Mouse (Mus musculus) CD4-positive helper T cell, adult 2 months (primary cell): ENCODE results near the gene Hoxd11.

Source experiments
- DNase-seq: peaks from one replicate; pipeline ENCODE4 v3.0.0-alpha.2; 2012; ENCODE audit warnings: low read depth, missing footprints, low spot score

Gene Hoxd11

GRCm38 (mm10) chr2:74663291-74663925 lies 15.9 kb upstream of the Hoxd11 start:
- DNase-seq = no peak

- DNase-seq = no peak
Observed at GRCm38 (mm10) chr2:74666411-74666810, 12.9 kb upstream of the Hoxd11 start.

GRCm38 (mm10) chr2:74667191-74667841 lies 12.0 kb upstream of the Hoxd11 start:
- DNase-seq = no peak

DNA sequence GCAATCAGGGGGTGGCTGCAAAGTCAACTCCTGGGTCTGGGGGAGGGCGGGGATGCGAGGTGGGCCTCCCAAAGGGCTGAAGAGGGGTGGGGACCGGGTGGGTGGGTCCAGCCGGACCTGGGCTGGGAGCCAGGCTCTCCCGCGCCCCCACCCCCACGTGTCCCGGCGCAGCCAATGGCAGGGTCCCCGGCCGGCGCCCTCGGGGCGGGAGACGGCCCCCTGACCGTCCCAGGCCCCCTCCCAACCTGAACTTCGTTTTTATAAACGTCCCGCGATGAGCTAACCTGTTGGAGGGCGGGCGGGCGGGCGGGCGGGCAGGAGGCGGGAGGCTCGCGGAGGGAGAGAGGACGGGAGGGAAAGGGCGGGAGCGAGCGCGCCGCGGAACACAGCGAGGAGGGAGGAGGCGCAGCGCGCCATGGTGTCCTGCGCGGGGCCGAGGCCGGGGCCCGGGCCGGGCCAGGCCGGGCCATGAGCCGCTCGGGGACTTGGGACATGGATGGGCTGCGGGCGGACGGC lies 11.5 kb upstream of the Hoxd11 start, which contains the start of gene Hoxd13:
TSS of gene Hoxd13 (plus strand) at position 469 of the 516 bp plus-strand sequence.
- DNase-seq = no peak

DNA sequence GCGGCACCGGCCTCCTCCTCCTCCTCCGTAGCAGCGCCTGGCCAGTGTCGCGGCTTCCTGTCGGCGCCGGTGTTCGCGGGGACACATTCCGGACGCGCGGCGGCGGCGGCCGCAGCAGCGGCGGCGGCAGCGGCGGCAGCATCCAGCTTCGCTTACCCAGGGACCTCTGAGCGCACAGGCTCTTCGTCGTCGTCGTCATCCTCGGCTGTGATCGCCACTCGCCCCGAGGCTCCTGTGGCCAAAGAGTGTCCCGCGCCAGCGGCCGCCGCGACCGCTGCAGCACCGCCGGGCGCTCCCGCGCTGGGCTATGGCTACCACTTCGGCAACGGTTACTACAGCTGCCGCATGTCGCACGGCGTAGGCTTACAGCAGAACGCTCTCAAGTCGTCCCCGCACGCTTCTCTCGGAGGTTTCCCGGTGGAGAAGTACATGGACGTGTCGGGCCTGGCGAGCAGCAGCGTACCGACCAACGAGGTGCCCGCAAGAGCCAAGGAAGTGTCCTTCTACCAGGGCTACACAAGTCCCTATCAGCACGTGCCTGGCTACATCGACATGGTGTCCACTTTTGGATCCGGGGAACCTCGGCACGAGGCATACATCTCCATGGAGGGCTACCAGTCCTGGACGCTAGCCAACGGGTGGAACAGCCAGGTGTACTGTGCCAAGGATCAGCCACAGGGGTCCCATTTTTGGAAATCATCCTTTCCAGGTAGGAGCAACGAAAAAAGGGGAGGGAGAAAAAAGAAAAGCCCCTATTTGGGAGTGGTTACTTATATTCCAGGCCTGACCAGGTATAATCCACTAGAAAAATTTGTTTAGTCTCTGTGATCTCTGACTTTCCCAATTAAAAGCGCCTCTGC lies 10.8 kb upstream of the Hoxd11 start:
- DNase-seq = no peak

GRCm38 (mm10) chr2:74669230-74669578 lies 10.2 kb upstream of the Hoxd11 start:
- DNase-seq = no peak

DNA sequence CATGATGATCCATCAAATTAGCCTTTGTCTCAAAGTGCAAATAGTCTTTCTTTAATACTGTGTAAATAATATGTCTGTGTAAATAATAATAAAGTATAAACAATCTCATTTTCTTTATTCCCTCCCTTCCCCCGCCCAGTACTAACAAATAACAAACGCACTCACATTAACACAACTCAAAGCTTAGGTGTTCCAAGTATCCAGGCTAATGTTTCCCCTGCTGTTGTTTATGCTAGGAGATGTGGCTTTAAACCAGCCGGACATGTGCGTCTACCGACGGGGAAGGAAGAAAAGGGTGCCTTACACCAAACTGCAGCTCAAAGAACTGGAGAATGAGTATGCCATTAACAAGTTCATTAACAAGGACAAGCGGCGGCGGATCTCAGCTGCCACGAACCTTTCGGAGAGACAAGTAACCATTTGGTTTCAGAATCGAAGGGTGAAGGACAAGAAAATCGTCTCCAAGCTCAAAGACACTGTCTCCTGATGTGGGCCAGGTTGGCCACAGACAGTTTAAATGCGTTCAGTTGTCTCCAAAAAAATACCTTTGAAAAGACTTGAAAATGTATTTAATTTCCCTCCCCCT lies 9.6 kb upstream of the Hoxd11 start:
- no peak for DNase-seq

GRCm38 (mm10) chr2:74670632-74671188 lies 8.6 kb upstream of the Hoxd11 start:
- no peak for DNase-seq

DNA sequence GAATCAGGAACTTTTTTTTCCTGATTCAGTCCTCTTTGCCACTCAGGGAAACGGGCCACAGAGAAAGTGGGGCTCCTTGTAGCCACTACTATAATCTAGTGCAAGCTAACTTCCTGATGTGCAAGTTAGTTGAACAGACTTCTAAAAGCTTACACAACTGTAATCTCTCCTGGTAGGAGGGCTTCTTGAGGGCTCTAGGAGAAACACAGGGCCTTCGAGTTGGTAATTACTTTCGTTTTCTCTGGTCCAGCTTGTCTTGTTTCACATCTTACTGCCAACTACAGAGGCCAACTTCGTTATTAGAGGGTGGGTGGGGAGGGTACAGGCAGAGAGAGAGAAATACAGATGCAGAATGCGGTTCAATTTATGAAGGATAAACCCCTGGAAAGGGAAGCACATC lies 7.5 kb upstream of the Hoxd11 start:
- no peak for DNase-seq

- peak; percentile 56 for DNase-seq
Observed at GRCm38 (mm10) chr2:74672481-74673362, 6.6 kb upstream of the Hoxd11 start.

GRCm38 (mm10) chr2:74673835-74674425 lies 5.4 kb upstream of the Hoxd11 start:
- DNase-seq = no peak

DNA sequence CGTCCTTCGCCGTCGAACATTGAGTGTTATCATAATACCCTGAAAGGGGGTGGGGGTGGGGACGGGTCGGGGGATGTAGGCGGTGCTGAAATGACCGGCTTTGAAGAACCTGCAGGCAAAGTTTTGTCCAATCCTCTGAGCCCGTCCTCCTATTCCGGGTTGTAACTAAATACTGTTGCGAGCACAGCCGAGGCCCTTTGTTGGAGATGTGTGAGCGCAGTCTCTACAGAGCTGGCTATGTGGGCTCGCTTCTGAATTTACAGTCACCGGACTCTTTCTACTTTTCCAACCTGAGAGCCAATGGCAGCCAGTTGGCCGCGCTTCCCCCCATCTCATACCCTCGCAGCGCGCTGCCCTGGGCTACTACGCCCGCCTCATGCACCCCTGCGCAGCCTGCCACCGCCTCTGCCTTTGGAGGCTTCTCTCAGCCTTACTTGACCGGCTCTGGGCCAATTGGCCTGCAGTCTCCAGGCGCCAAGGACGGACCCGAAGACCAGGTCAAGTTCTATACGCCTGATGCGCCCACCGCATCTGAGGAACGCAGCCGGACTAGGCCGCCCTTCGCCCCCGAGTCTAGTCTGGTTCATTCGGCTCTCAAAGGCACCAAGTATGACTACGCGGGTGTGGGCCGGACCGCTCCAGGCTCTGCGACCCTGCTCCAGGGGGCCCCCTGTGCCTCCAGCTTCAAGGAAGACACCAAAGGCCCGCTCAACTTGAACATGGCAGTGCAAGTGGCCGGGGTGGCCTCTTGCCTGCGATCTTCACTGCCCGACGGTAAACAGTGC lies 4.3 kb upstream of the Hoxd11 start, which contains the start of gene Hoxd12:
TSS of gene Hoxd12 (plus strand) at position 133 of the 785 bp plus-strand sequence.
- no peak for DNase-seq

- DNase-seq = no peak
Observed at GRCm38 (mm10) chr2:74675666-74676282, 3.6 kb upstream of the Hoxd11 start.

DNA sequence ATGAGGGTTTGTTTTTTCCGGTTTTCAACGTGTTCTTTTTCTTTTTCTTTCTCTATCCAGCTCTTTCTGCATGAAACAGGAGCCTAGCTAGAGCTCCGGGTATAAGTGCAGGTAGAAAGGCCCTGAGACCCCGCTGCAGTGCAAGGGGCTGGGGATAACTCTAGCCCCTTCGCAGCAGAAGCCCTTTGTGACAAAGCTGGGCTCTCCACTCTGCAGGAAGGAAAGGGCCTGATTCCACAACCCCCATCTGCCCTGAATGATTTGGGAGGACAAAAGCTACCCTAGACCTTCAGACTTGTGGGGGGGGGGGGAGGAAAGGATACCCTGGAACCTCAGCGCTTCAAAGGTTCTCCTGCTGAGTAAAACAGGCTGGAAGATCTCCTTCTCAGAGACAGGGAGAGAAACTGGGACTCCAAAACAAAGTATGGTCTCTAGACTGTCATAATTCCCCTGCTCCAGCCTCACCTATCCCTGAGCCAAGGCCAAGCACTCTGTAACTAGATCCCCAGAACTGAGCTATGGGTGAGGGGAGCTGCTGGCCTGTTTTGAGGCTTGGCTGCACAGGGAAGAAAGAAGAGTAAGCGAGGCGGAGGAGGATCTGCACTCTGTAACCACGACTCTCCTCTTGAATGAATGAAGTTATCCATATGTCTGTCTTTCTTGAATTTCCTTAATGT lies 2.8 kb upstream of the Hoxd11 start:
- no peak for DNase-seq

DNA sequence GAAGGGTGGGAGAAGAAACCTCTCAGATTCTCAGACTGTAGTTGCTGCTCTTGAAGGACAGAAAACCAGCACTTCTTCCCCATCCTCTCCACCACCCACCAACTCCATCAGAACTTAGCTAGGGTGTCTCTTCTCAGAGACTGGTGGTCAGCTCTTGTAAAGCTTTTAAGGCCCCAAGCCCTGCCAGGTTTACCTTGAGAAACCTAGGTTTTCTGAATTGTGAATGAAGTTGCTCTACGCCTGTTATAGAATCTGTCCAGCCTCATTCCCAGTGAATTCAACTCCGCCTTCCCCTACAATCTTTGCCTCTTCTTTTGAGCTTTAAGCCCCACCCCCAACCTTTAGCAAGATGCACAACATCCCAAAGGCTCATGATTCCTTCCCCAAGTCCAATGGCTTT lies 2.3 kb upstream of the Hoxd11 start:
- no peak for DNase-seq

GRCm38 (mm10) chr2:74679596-74679971 lies 227 bp downstream of the Hoxd11 start:
- DNase-seq = no peak

GRCm38 (mm10) chr2:74679980-74680379 lies 623 bp downstream of the Hoxd11 start:
- no peak for DNase-seq
